Mouse (Mus musculus): ENCODE data around the gene 1700007K13Rik. TPM values are rescaled to one million over a fixed set of nuclear protein-coding genes. Genes with fewer than 3 reads are reported as not detected.
A peak's percentile ranks its signal among the peaks of the same experiment; 100 is the strongest.

Gene 1700007K13Rik
- polyA plus RNA-seq, 1 experiment from 2014 or later = 0.29 TPM

GRCm38 (mm10) chr2:28468486-28469225 is 2.5 kb upstream of the 1700007K13Rik start:
- peaks cover 3% of the 10 kb centered on the region; the same call in 1 of the 2 replicates for H3K9me3 ChIP-seq (replicated peaks)
- peak overlapping the region; percentile 97 for H3K4me3 ChIP-seq
- peak overlapping the region; percentile 94 for H3K9ac ChIP-seq
- peaks cover 16% of the 10 kb centered on the region for H3K27me3 ChIP-seq (replicated peaks)
- peaks cover 17% of the 10 kb centered on the region for H3K4me1 ChIP-seq (replicated peaks)
- H3K4me2 ChIP-seq = peak overlapping the region; percentile 73
- WGBS = 52% methylated on average over 18 of the region's 18 CpGs
- H3K27ac ChIP-seq (ENCODE audit: poor library complexity, severe bottlenecking) = no peak overlapping the region
- ATAC-seq (ENCODE audit: insufficient number of reproducible peaks, low FRiP score) = no peak; the same call in 1 of the 2 replicates
- H3K36me3 ChIP-seq = peaks cover 44% of the 10 kb centered on the region

GRCm38 (mm10) chr2:28467860-28468485 is 1.8 kb upstream of the 1700007K13Rik start, which contains the start of gene Mrps2:
Mrps2 (plus strand) TSS chr2:28468066.
- H3K9ac ChIP-seq = peak within 1 kb of the TSS; percentile 94
- peaks cover 17% of the 10 kb centered on the region for H3K4me1 ChIP-seq (replicated peaks)
- H3K4me3 ChIP-seq = peak within 1 kb of the TSS; percentile 97
- WGBS = under 1% methylated on average over 52 of the region's 52 CpGs
- peaks cover 42% of the 10 kb centered on the region for H3K36me3 ChIP-seq
- H3K27ac ChIP-seq (ENCODE audit: poor library complexity, severe bottlenecking) = no peak within 1 kb of the TSS; the same call in 1 of the 2 replicates
- peaks cover 3% of the 10 kb centered on the region; the same call in 1 of the 2 replicates for H3K9me3 ChIP-seq (replicated peaks)
- ATAC-seq (ENCODE audit: insufficient number of reproducible peaks, low FRiP score) = peak; percentile 92
- peaks cover 16% of the 10 kb centered on the region for H3K27me3 ChIP-seq (replicated peaks)
- H3K4me2 ChIP-seq = peak within 1 kb of the TSS; percentile 73

GRCm38 (mm10) chr2:28464919-28465318 is 1.2 kb downstream of the 1700007K13Rik start:
- Histone ChIP-seq H3K4me1 (replicated peaks) (peaks cover 17% of the 10 kb centered on the region), H3K9me3 (replicated peaks) (no peaks in the 10 kb centered on the region), H3K4me3 (no peak overlapping the region), H3K9ac (no peak overlapping the region), H3K4me2 (no peak overlapping the region), H3K27me3 (replicated peaks) (peaks cover 16% of the 10 kb centered on the region), H3K27ac (ENCODE audit: poor library complexity, severe bottlenecking) (no peak overlapping the region), H3K36me3 (peaks cover 12% of the 10 kb centered on the region)
- ATAC-seq (ENCODE audit: insufficient number of reproducible peaks, low FRiP score) = no peak
- 71% methylated on average over 9 of the region's 9 CpGs for WGBS

- Histone ChIP-seq H3K4me3 (no peak overlapping the region), H3K36me3 (peaks cover 2% of the 10 kb centered on the region; the same call in 1 of the 2 replicates), H3K4me2 (no peak overlapping the region), H3K9me3 (replicated peaks) (no peaks in the 10 kb centered on the region), H3K9ac (no peak overlapping the region), H3K27ac (ENCODE audit: poor library complexity, severe bottlenecking) (no peak overlapping the region), H3K4me1 (replicated peaks) (peaks cover 14% of the 10 kb centered on the region), H3K27me3 (replicated peaks) (peaks cover 16% of the 10 kb centered on the region)
- 42% methylated on average over 3 of the region's 3 CpGs for WGBS
- no peak for ATAC-seq (ENCODE audit: insufficient number of reproducible peaks, low FRiP score)
Observed at GRCm38 (mm10) chr2:28463919-28464318, 2.2 kb downstream of the 1700007K13Rik start.

- peaks cover 15% of the 10 kb centered on the region for H3K36me3 ChIP-seq
- H3K9me3 ChIP-seq (replicated peaks) = no peaks in the 10 kb centered on the region
- H3K27ac ChIP-seq (ENCODE audit: poor library complexity, severe bottlenecking) = no peak overlapping the region
- H3K27me3 ChIP-seq (replicated peaks) = peaks cover 1% of the 10 kb centered on the region; the same call in 1 of the 2 replicates
- no peak overlapping the region for H3K4me2 ChIP-seq
- WGBS = 50% methylated on average over 1 of the region's 1 CpGs
- no peak overlapping the region for H3K9ac ChIP-seq
- no peak for ATAC-seq (ENCODE audit: insufficient number of reproducible peaks, low FRiP score)
- no peak overlapping the region for H3K4me3 ChIP-seq
- H3K4me1 ChIP-seq (replicated peaks) = no peaks in the 10 kb centered on the region
Observed at GRCm38 (mm10) chr2:28456616-28457015, 9.5 kb downstream of the 1700007K13Rik start.

- WGBS = 81% methylated on average over 6 of the region's 6 CpGs
- Histone ChIP-seq H3K9ac (no peak overlapping the region), H3K4me3 (no peak overlapping the region), H3K27ac (ENCODE audit: poor library complexity, severe bottlenecking) (no peak overlapping the region), H3K4me2 (no peak overlapping the region), H3K4me1 (replicated peaks) (no peaks in the 10 kb centered on the region), H3K9me3 (replicated peaks) (no peaks in the 10 kb centered on the region), H3K36me3 (peaks cover 33% of the 10 kb centered on the region), H3K27me3 (replicated peaks) (peaks cover 14% of the 10 kb centered on the region; the same call in 1 of the 2 replicates)
- no peak for ATAC-seq (ENCODE audit: insufficient number of reproducible peaks, low FRiP score)
Observed at GRCm38 (mm10) chr2:28453539-28453938, 12.6 kb downstream of the 1700007K13Rik start.

GRCm38 (mm10) chr2:28451663-28452062 is 14.5 kb downstream of the 1700007K13Rik start:
- 0 out of 2 replicates have a peak, but pooled peaks cover 4% of the 10 kb centered on the region for H3K4me1 ChIP-seq (replicated peaks)
- no peak for ATAC-seq (ENCODE audit: insufficient number of reproducible peaks, low FRiP score)
- whole genome bisulfite sequencing = 85% methylated on average over 11 of the region's 11 CpGs

GRCm38 (mm10) chr2:28447315-28447670 is 18.8 kb downstream of the 1700007K13Rik start:
- Histone ChIP-seq H3K27ac (ENCODE audit: poor library complexity, severe bottlenecking) (no peak overlapping the region), H3K36me3 (peaks cover 21% of the 10 kb centered on the region), H3K4me3 (peak overlapping the region; percentile 77), H3K4me2 (peak overlapping the region; percentile 96), H3K9ac (peak overlapping the region; percentile 87), H3K27me3 (replicated peaks) (peaks cover 31% of the 10 kb centered on the region), H3K4me1 (replicated peaks) (peaks cover 4% of the 10 kb centered on the region; the same call in 1 of the 2 replicates), H3K9me3 (replicated peaks) (no peaks in the 10 kb centered on the region)
- ATAC-seq (ENCODE audit: insufficient number of reproducible peaks, low FRiP score) = no peak
- WGBS = 7% methylated on average over 11 of the region's 11 CpGs

More at GRCm38 (mm10) chr2:28451663-28452062, 14.5 kb downstream of the 1700007K13Rik start:
- Histone ChIP-seq H3K4me2 (no peak overlapping the region), H3K27me3 (replicated peaks) (peaks cover 21% of the 10 kb centered on the region), H3K36me3 (peaks cover 33% of the 10 kb centered on the region), H3K4me3 (no peak overlapping the region), H3K27ac (ENCODE audit: poor library complexity, severe bottlenecking) (no peak overlapping the region), H3K9me3 (replicated peaks) (no peaks in the 10 kb centered on the region), H3K9ac (no peak overlapping the region)

- WGBS = under 1% methylated on average over 101 of the region's 118 CpGs
- H3K4me1 ChIP-seq (replicated peaks) = peaks cover 4% of the 10 kb centered on the region; the same call in 1 of the 2 replicates
- H3K4me3 ChIP-seq = peak within 1 kb of the TSS; percentile 77
- H3K27ac ChIP-seq (ENCODE audit: poor library complexity, severe bottlenecking) = no peak within 1 kb of the TSS
- ATAC-seq (ENCODE audit: insufficient number of reproducible peaks, low FRiP score) = peak; percentile 69
- H3K36me3 ChIP-seq = peaks cover 19% of the 10 kb centered on the region
- H3K4me2 ChIP-seq = peak within 1 kb of the TSS; percentile 96
- H3K9ac ChIP-seq = peak within 1 kb of the TSS; percentile 87
- H3K27me3 ChIP-seq (replicated peaks) = peaks cover 31% of the 10 kb centered on the region
- no peaks in the 10 kb centered on the region for H3K9me3 ChIP-seq (replicated peaks)
Observed at GRCm38 (mm10) chr2:28446515-28447314, 19.4 kb downstream of the 1700007K13Rik start, which contains the start of gene Ppp1r26. Ppp1r26 (plus strand) TSS chr2:28446800.

- Histone ChIP-seq H3K9me3 (replicated peaks) (no peaks in the 10 kb centered on the region), H3K4me3 (peak overlapping the region; percentile 77), H3K27me3 (replicated peaks) (peaks cover 27% of the 10 kb centered on the region), H3K9ac (peak overlapping the region; percentile 87), H3K4me2 (peak overlapping the region; percentile 96), H3K4me1 (replicated peaks) (peaks cover 4% of the 10 kb centered on the region; the same call in 1 of the 2 replicates), H3K27ac (ENCODE audit: poor library complexity, severe bottlenecking) (no peak overlapping the region), H3K36me3 (peaks cover 13% of the 10 kb centered on the region)
- 7% methylated on average over 5 of the region's 5 CpGs for WGBS
- 0 out of 2 replicates have a peak, but pooled peaks have one; percentile 2 for ATAC-seq (ENCODE audit: insufficient number of reproducible peaks, low FRiP score)
Observed at GRCm38 (mm10) chr2:28446181-28446514, 20.0 kb downstream of the 1700007K13Rik start.
